Mouse (Mus musculus) heart, embryonic 10.5 days (tissue): Measurements from ENCODE around the gene Pxk. TPM values are rescaled to one million over a fixed set of nuclear protein-coding genes. Genes with fewer than 3 reads are reported as not detected.
"Not testable (repeated sequence)": the region's sequence is repeated elsewhere in the genome, so short reads cannot be mapped to it uniquely, and the experiment has no call there.

Experiments used
- DNase-seq: peaks from one replicate; pipeline ENCODE4 v3.0.0-alpha.2; 2017; ENCODE audit warnings: low spot score
- H3K27ac ChIP-seq: fragments of 300-500 bp; sonication (generic); 2 replicates; pipeline ENCODE4 v1.5.1; 2016; ENCODE audit warnings: mild to moderate bottlenecking
- H3K27me3 ChIP-seq: fragments of 300-500 bp; sonication (generic); 2 replicates; pipeline ENCODE4 v1.6.1; 2016; ENCODE audit warnings: mild to moderate bottlenecking; ENCODE audit not compliant: poor library complexity, insufficient read depth, severe bottlenecking
- H3K36me3 ChIP-seq: fragments of 300-500 bp; sonication (generic); 2 replicates; pipeline ENCODE4 v1.6.1; 2016; ENCODE audit warnings: mild to moderate bottlenecking, moderate library complexity
- H3K4me1 ChIP-seq: fragments of 300-500 bp; sonication (generic); 2 replicates; pipeline ENCODE4 v1.6.1; 2016; ENCODE audit warnings: mild to moderate bottlenecking
- H3K4me3 ChIP-seq: fragments of 300-500 bp; sonication (generic); 2 replicates; pipeline ENCODE4 v1.5.1; 2016; ENCODE audit warnings: mild to moderate bottlenecking, moderate library complexity
- H3K9me3 ChIP-seq: fragments of 300-500 bp; sonication (generic); 2 replicates; pipeline ENCODE4 v1.6.1; 2016; ENCODE audit warnings: mild to moderate bottlenecking, moderate library complexity
- WGBS: fragments of 180-500 bp; shearing (Covaris S2); methylation state at CpG from one replicate; pipeline ENCODE4 v1.1.7; 2016; 5-methylcytosine and 5-hydroxymethylcytosine counted together
- polyA plus RNA-seq: library from polyadenylated mRNA; unstranded; fragments of >200 nt; fragmentation: Nextera tagmentation; extraction: Ambion mirVana; gene quantifications from 2 replicates; pipeline ENCODE4 v1.2.1, GENCODE M21; 2016

Pxk gene
- polyA plus RNA-seq, 1 experiment from 2014 or later, result 23.1 TPM

GRCm38 (mm10) chr14:8161777-8162176, 63.8 kb downstream of the Pxk start:
- WGBS, result 82% methylated on average over 2 of the region's 2 CpGs
- Histone ChIP-seq H3K27ac (no peak overlapping the region), H3K27me3 (no peaks in the 10 kb centered on the region), H3K9me3 (no peaks in the 10 kb centered on the region), H3K4me1 (no peaks in the 10 kb centered on the region), H3K4me3 (no peak overlapping the region), H3K36me3 (peaks cover 61% of the 10 kb centered on the region)
- no peak for DNase-seq

- Histone ChIP-seq H3K9me3 (no peaks in the 10 kb centered on the region), H3K27ac (no peak overlapping the region), H3K4me1 (no peaks in the 10 kb centered on the region), H3K36me3 (peaks cover 85% of the 10 kb centered on the region), H3K27me3 (no peaks in the 10 kb centered on the region), H3K4me3 (no peak overlapping the region)
- 77% methylated on average over 7 of the region's 7 CpGs for WGBS
- no peak for DNase-seq
Observed at GRCm38 (mm10) chr14:8164463-8164862, 66.5 kb downstream of the Pxk start.

- under 1% methylated on average over 64 of the region's 64 CpGs for WGBS
- DNase-seq, result peak; percentile 100
- no peaks in the 10 kb centered on the region for H3K9me3 ChIP-seq
- H3K27ac ChIP-seq, result peak within 1 kb of the TSS; percentile 98
- H3K4me3 ChIP-seq, result peak within 1 kb of the TSS; percentile 96
- H3K36me3 ChIP-seq, result peaks cover 35% of the 10 kb centered on the region
- H3K27me3 ChIP-seq, result no peaks in the 10 kb centered on the region
- peaks cover 7% of the 10 kb centered on the region for H3K4me1 ChIP-seq
Observed at GRCm38 (mm10) chr14:8172507-8173410, 74.7 kb downstream of the Pxk start, which contains the start of gene Pdhb. Gene Pdhb (minus strand): TSS chr14:8173025.

- Histone ChIP-seq H3K4me3 (peak overlapping the region; percentile 96), H3K36me3 (peaks cover 25% of the 10 kb centered on the region), H3K27ac (peak overlapping the region; percentile 98)
- not testable (repeated sequence) for DNase-seq, H3K27me3 ChIP-seq, H3K9me3 ChIP-seq, H3K4me1 ChIP-seq
- 33% methylated on average over 7 of the region's 7 CpGs for whole genome bisulfite sequencing
Observed at GRCm38 (mm10) chr14:8173542-8174250, 75.7 kb downstream of the Pxk start.

GRCm38 (mm10) chr14:8174634-8175033, 76.6 kb downstream of the Pxk start:
- peaks cover 16% of the 10 kb centered on the region for H3K36me3 ChIP-seq
- 86% methylated on average over 5 of the region's 5 CpGs for WGBS
- H3K4me3 ChIP-seq, result no peak overlapping the region
- DNase-seq, result no peak
- H3K27ac ChIP-seq, result no peak overlapping the region
- no peaks in the 10 kb centered on the region for H3K9me3 ChIP-seq
- no peaks in the 10 kb centered on the region for H3K27me3 ChIP-seq
- H3K4me1 ChIP-seq, result peaks cover 7% of the 10 kb centered on the region

- H3K27ac ChIP-seq, result no peak overlapping the region
- WGBS, result 66% methylated on average over 5 of the region's 5 CpGs
- no peaks in the 10 kb centered on the region for H3K36me3 ChIP-seq
- no peaks in the 10 kb centered on the region for H3K27me3 ChIP-seq
- no peak overlapping the region for H3K4me3 ChIP-seq
- peak; percentile 69 for DNase-seq
- peaks cover 7% of the 10 kb centered on the region for H3K4me1 ChIP-seq
- no peaks in the 10 kb centered on the region for H3K9me3 ChIP-seq
Observed at GRCm38 (mm10) chr14:8176251-8176650, 78.2 kb downstream of the Pxk start.

- Histone ChIP-seq H3K36me3 (no peaks in the 10 kb centered on the region), H3K4me3 (no peak overlapping the region), H3K27ac (no peak overlapping the region), H3K27me3 (no peaks in the 10 kb centered on the region), H3K4me1 (no peaks in the 10 kb centered on the region), H3K9me3 (no peaks in the 10 kb centered on the region)
- WGBS, result 57% methylated on average over 4 of the region's 4 CpGs
- peak; percentile 60 for DNase-seq
Observed at GRCm38 (mm10) chr14:8180371-8181035, 82.5 kb downstream of the Pxk start.

GRCm38 (mm10) chr14:8183330-8183729, 85.3 kb downstream of the Pxk start:
- DNase-seq, result no peak
- no peaks in the 10 kb centered on the region for H3K36me3 ChIP-seq
- H3K4me3 ChIP-seq, result no peak overlapping the region
- WGBS, result 57% methylated on average over 3 of the region's 3 CpGs
- no peaks in the 10 kb centered on the region for H3K9me3 ChIP-seq
- no peaks in the 10 kb centered on the region for H3K4me1 ChIP-seq
- H3K27me3 ChIP-seq, result no peaks in the 10 kb centered on the region
- H3K27ac ChIP-seq, result no peak overlapping the region

GRCm38 (mm10) chr14:8186278-8187045, 88.5 kb downstream of the Pxk start:
- H3K27ac ChIP-seq, result no peak overlapping the region
- H3K36me3 ChIP-seq, result no peaks in the 10 kb centered on the region
- 86% methylated on average over 6 of the region's 6 CpGs for WGBS
- peak; percentile 64 for DNase-seq
- H3K9me3 ChIP-seq, result no peaks in the 10 kb centered on the region
- no peaks in the 10 kb centered on the region for H3K27me3 ChIP-seq
- H3K4me3 ChIP-seq, result no peak overlapping the region
- no peaks in the 10 kb centered on the region for H3K4me1 ChIP-seq

GRCm38 (mm10) chr14:8190556-8190955, 92.5 kb downstream of the Pxk start:
- no peaks in the 10 kb centered on the region for H3K4me1 ChIP-seq
- peak; percentile 55 for DNase-seq
- H3K36me3 ChIP-seq, result no peaks in the 10 kb centered on the region
- WGBS, result 74% methylated on average over 3 of the region's 3 CpGs
- no peak overlapping the region for H3K4me3 ChIP-seq
- H3K9me3 ChIP-seq, result no peaks in the 10 kb centered on the region
- H3K27ac ChIP-seq, result no peak overlapping the region
- no peaks in the 10 kb centered on the region for H3K27me3 ChIP-seq

- Histone ChIP-seq H3K4me1 (no peaks in the 10 kb centered on the region), H3K9me3 (no peaks in the 10 kb centered on the region), H3K36me3 (no peaks in the 10 kb centered on the region), H3K27me3 (no peaks in the 10 kb centered on the region), H3K4me3 (no peak overlapping the region), H3K27ac (no peak overlapping the region)
- WGBS, result 65% methylated on average over 12 of the region's 12 CpGs
- DNase-seq, result peak; percentile 66
Observed at GRCm38 (mm10) chr14:8191331-8191965, 93.4 kb downstream of the Pxk start.

GRCm38 (mm10) chr14:8192727-8193126, 94.7 kb downstream of the Pxk start:
- no peaks in the 10 kb centered on the region for H3K9me3 ChIP-seq
- no peaks in the 10 kb centered on the region for H3K4me1 ChIP-seq
- H3K4me3 ChIP-seq, result no peak overlapping the region
- DNase-seq, result peak; percentile 52
- no peaks in the 10 kb centered on the region for H3K36me3 ChIP-seq
- no peak overlapping the region for H3K27ac ChIP-seq
- H3K27me3 ChIP-seq, result no peaks in the 10 kb centered on the region
- 88% methylated on average over 6 of the region's 6 CpGs for WGBS
